8 mouse cellular contexts compared by ENCODE assay signal in genomic region chr4:129461183-129461960, GRCm38 (mm10). TPM values are rescaled to one million over a fixed set of nuclear protein-coding genes. Genes with fewer than 3 reads are reported as not detected.
A peak's percentile ranks its signal among the peaks of the same experiment; 100 is the strongest.
DNase-seq lines count a peak whose midpoint lies in the region; ATAC-seq and TF ChIP-seq lines count a peak whose summit lies in the region.

Gene Bsdc1, plus strand, starts transcription at chr4:129461581.

- TF ChIP-seq EP300 in CH12.LX (IDR thresholded peaks at IDR 0.05; ENCODE audit: low read length): no peak

- H3K9me3 ChIP-seq in CH12.LX (replicated peaks; ENCODE audit: low read length): no peaks in the 10 kb centered on the region
- no peaks in the 10 kb centered on the region for H3K9me3 ChIP-seq in forebrain, embryonic 11.5 days (ENCODE audit: control insufficient read depth, low read length)
- H3K9me3 ChIP-seq in heart, embryonic 16.5 days (replicated peaks; ENCODE audit: control insufficient read depth, low read length): no peaks in the 10 kb centered on the region
- no peaks in the 10 kb centered on the region for H3K9me3 ChIP-seq in liver, embryonic 15.5 days (replicated peaks)
- no peaks in the 10 kb centered on the region for H3K9me3 ChIP-seq in neural tube, embryonic 12.5 days

- in situ Hi-C loops in CH12.LX (cut with MboI; ENCODE audit: low pct_ligation_motif_present, low pct_unique_long_range_greater_than_20kb, low sequenced_read_pairs): no loop called here

- peak; percentile 100 for DNase-seq in CH12.LX (ENCODE audit: extremely low read depth)
- DNase-seq in c-Kit-positive CD71-positive TER-119-negative erythroid progenitor cells, embryonic 14.5 days (ENCODE audit: low read depth): peak; percentile 100
- peak; percentile 100 for DNase-seq in forebrain, embryonic 11.5 days (ENCODE audit: low spot score)
- DNase-seq in kidney, postnatal 36 days: peak; percentile 100
- peak; percentile 100 for DNase-seq in telencephalon, adult 2 months (ENCODE audit: low read depth, low spot score)

- peak within 1 kb of the TSS; percentile 74 to 92 (median 81) for H3K4me3 ChIP-seq in CH12.LX (replicated peaks in 1 of 3; ENCODE audit: low read depth in 2 of 3, low read length in 2 of 3, poor library complexity in 1 of 3)
- H3K4me3 ChIP-seq in forebrain, embryonic 11.5 days (ENCODE audit: low read depth, low read length): peak within 1 kb of the TSS; percentile 93
- H3K4me3 ChIP-seq in heart, embryonic 16.5 days (ENCODE audit: low read length): peak within 1 kb of the TSS; percentile 95
- H3K4me3 ChIP-seq in liver, embryonic 15.5 days (replicated peaks): peak within 1 kb of the TSS; percentile 95
- peak within 1 kb of the TSS; percentile 91 for H3K4me3 ChIP-seq in neural tube, embryonic 12.5 days

- peak; percentile 99 for ATAC-seq in forebrain, embryonic 11.5 days (replicated peaks; ENCODE audit: low FRiP score)
- ATAC-seq in heart, embryonic 16.5 days (replicated peaks; ENCODE audit: extremely low read depth, insufficient read depth, low FRiP score): peak; percentile 98
- ATAC-seq in liver, embryonic 15.5 days (ENCODE audit: insufficient read depth): peak; percentile 91
- peak; percentile 99 for ATAC-seq in neural tube, embryonic 12.5 days (ENCODE audit: low FRiP score, low read depth)

- TF ChIP-seq RAD21 in CH12.LX (IDR thresholded peaks at IDR 0.05; ENCODE audit: low read depth, low read length): no peak

- H3K9ac ChIP-seq in CH12.LX (ENCODE audit: insufficient read depth, low read depth): peak within 1 kb of the TSS; percentile 91
- H3K9ac ChIP-seq in forebrain, embryonic 11.5 days (ENCODE audit: low read length): peak within 1 kb of the TSS; percentile 75
- H3K9ac ChIP-seq in heart, embryonic 16.5 days (ENCODE audit: low read length): peak within 1 kb of the TSS; percentile 90
- H3K9ac ChIP-seq in liver, embryonic 15.5 days: peak within 1 kb of the TSS; percentile 95
- H3K9ac ChIP-seq in neural tube, embryonic 12.5 days: peak within 1 kb of the TSS; percentile 79

- peaks cover 3 to 35% of the 10 kb centered on the region in 2 experiments for H3K4me1 ChIP-seq in CH12.LX (ENCODE audit: control insufficient read depth in 1 of 2, insufficient read depth in 2 of 2)
- H3K4me1 ChIP-seq in forebrain, embryonic 11.5 days (replicated peaks; ENCODE audit: control insufficient read depth, insufficient read depth, low read length): peaks cover 6% of the 10 kb centered on the region
- peaks cover 10% of the 10 kb centered on the region for H3K4me1 ChIP-seq in heart, embryonic 16.5 days (ENCODE audit: control insufficient read depth, insufficient read depth, low read length)
- H3K4me1 ChIP-seq in liver, embryonic 15.5 days (replicated peaks): peaks cover 47% of the 10 kb centered on the region
- peaks cover 16% of the 10 kb centered on the region for H3K4me1 ChIP-seq in neural tube, embryonic 12.5 days

- peaks cover 18 to 35% of the 10 kb centered on the region in 2 experiments for H3K36me3 ChIP-seq in CH12.LX (replicated peaks in 1 of 2; ENCODE audit: control insufficient read depth in 1 of 2, insufficient read depth in 1 of 2, low read length in 1 of 2)
- H3K36me3 ChIP-seq in forebrain, embryonic 11.5 days (ENCODE audit: control insufficient read depth, insufficient read depth, low read length): no peaks in the 10 kb centered on the region
- peaks cover 14% of the 10 kb centered on the region for H3K36me3 ChIP-seq in heart, embryonic 16.5 days (ENCODE audit: control insufficient read depth, insufficient read depth)
- peaks cover 21% of the 10 kb centered on the region for H3K36me3 ChIP-seq in liver, embryonic 15.5 days (replicated peaks)
- peaks cover 24% of the 10 kb centered on the region for H3K36me3 ChIP-seq in neural tube, embryonic 12.5 days

- WGBS in forebrain, embryonic 11.5 days: under 1% methylated on average over 46 of the region's 46 CpGs
- WGBS in heart, embryonic 16.5 days: under 1% methylated on average over 46 of the region's 46 CpGs
- WGBS in liver, embryonic 15.5 days (ENCODE audit: insufficient replicate concordance): under 1% methylated on average over 46 of the region's 46 CpGs
- WGBS in neural tube, embryonic 12.5 days: under 1% methylated on average over 46 of the region's 46 CpGs

- dilution Hi-C loops in CH12.LX (cut with MboI; ENCODE audit: extremely low pct_ligation_motif_present, extremely low pct_unique_long_range_greater_than_20kb, low sequenced_read_pairs): no loop called here

- H3K79me2 ChIP-seq in CH12.LX (replicated peaks; ENCODE audit: control insufficient read depth, extremely low read depth, insufficient read depth, poor library complexity, severe bottlenecking): peaks cover 5% of the 10 kb centered on the region

- TF ChIP-seq CTCF in CH12.LX (conservative IDR thresholded peaks at IDR 0.05 in 1 of 2, IDR thresholded peaks at IDR 0.05 in 1 of 2; ENCODE audit: low read depth in 2 of 2, low read length in 2 of 2): no peak

- H3K27me3 ChIP-seq in CH12.LX (replicated peaks): no peaks in the 10 kb centered on the region
- no peaks in the 10 kb centered on the region for H3K27me3 ChIP-seq in forebrain, embryonic 11.5 days (ENCODE audit: control insufficient read depth, insufficient read depth, low read length)
- H3K27me3 ChIP-seq in heart, embryonic 16.5 days (ENCODE audit: control insufficient read depth, insufficient read depth, low read length): no peaks in the 10 kb centered on the region
- H3K27me3 ChIP-seq in liver, embryonic 15.5 days: no peaks in the 10 kb centered on the region
- H3K27me3 ChIP-seq in neural tube, embryonic 12.5 days (replicated peaks): no peaks in the 10 kb centered on the region

- peak within 1 kb of the TSS; percentile 78 for H3K27ac ChIP-seq in CH12.LX (ENCODE audit: insufficient read depth, low read depth)
- peak within 1 kb of the TSS; percentile 81 for H3K27ac ChIP-seq in forebrain, embryonic 11.5 days (ENCODE audit: low read depth, low read length)
- H3K27ac ChIP-seq in heart, embryonic 16.5 days (ENCODE audit: low read length): peak within 1 kb of the TSS; percentile 94
- H3K27ac ChIP-seq in liver, embryonic 15.5 days (replicated peaks): peak within 1 kb of the TSS; percentile 100
- peak within 1 kb of the TSS; percentile 79 for H3K27ac ChIP-seq in neural tube, embryonic 12.5 days

- peak; percentile 74 for TF ChIP-seq POLR2A in CH12.LX (IDR thresholded peaks at IDR 0.05; ENCODE audit: low read depth, low read length)

- peak within 1 kb of the TSS; percentile 99 for H3K4me2 ChIP-seq in CH12.LX (ENCODE audit: insufficient read depth, low read depth, poor library complexity, severe bottlenecking)
- peak within 1 kb of the TSS; percentile 81 for H3K4me2 ChIP-seq in forebrain, embryonic 11.5 days (ENCODE audit: low read depth, low read length, severe bottlenecking)
- peak within 1 kb of the TSS; percentile 89 for H3K4me2 ChIP-seq in heart, embryonic 16.5 days (ENCODE audit: low read depth, low read length)
- peak within 1 kb of the TSS; percentile 88 for H3K4me2 ChIP-seq in liver, embryonic 15.5 days
- peak within 1 kb of the TSS; percentile 78 for H3K4me2 ChIP-seq in neural tube, embryonic 12.5 days (replicated peaks)

TF ChIP-seq in CH12.LX, 34 proteins besides CTCF, POLR2A, EP300 and RAD21 (continues in another document):
- peak; percentile 82 for TF ChIP-seq HCFC1 (IDR thresholded peaks at IDR 0.05; ENCODE audit: low read depth, low read length)
- no peak for TF ChIP-seq CHD1 (IDR thresholded peaks at IDR 0.05; ENCODE audit: low read depth, low read length)
- TF ChIP-seq BHLHE40 (IDR thresholded peaks at IDR 0.05; ENCODE audit: low read depth, low read length): no peak; the same call in 1 of the 2 replicates
- TF ChIP-seq KAT2A (IDR thresholded peaks at IDR 0.05; ENCODE audit: insufficient replicate concordance, low read length): no peak
- no peak for TF ChIP-seq MAFK (IDR thresholded peaks at IDR 0.05; ENCODE audit: insufficient replicate concordance, low read length)
- TF ChIP-seq MYC (IDR thresholded peaks at IDR 0.05; ENCODE audit: low read depth, low read length): no peak
- no peak for TF ChIP-seq MAX (IDR thresholded peaks at IDR 0.05; ENCODE audit: low read length)
- TF ChIP-seq MAZ (IDR thresholded peaks at IDR 0.05; ENCODE audit: low read depth, low read length): peak; percentile 76
- TF ChIP-seq MXI1 (IDR thresholded peaks at IDR 0.05; ENCODE audit: low read depth, low read length): no peak; the same call in 1 of the 2 replicates
- TF ChIP-seq ZMIZ1 (IDR thresholded peaks at IDR 0.05; ENCODE audit: low read depth, low read length): peak; percentile 35; the same call in 1 of the 2 replicates
- TF ChIP-seq ZKSCAN1 (IDR thresholded peaks at IDR 0.05; ENCODE audit: borderline replicate concordance, low read depth, low read length): no peak
- no peak for TF ChIP-seq TBP (conservative IDR thresholded peaks at IDR 0.05; ENCODE audit: low read depth, low read length)
- no peak for TF ChIP-seq ETS1 (conservative IDR thresholded peaks at IDR 0.05; ENCODE audit: low read depth, low read length)
- TF ChIP-seq IRF4 (IDR thresholded peaks at IDR 0.05; ENCODE audit: low read depth, low read length): peak; percentile 69; the same call in 1 of the 2 replicates
- peak; percentile 90 for TF ChIP-seq ELF1 (IDR thresholded peaks at IDR 0.05; ENCODE audit: low read depth, low read length)
- TF ChIP-seq GABPA (IDR thresholded peaks at IDR 0.05; ENCODE audit: insufficient replicate concordance, low read depth, low read length): no peak
- TF ChIP-seq NRF1 (IDR thresholded peaks at IDR 0.05; ENCODE audit: low read depth, low read length): peak; percentile 42
- no peak for TF ChIP-seq USF1 (IDR thresholded peaks at IDR 0.05; ENCODE audit: low read depth, low read length)
- no peak for TF ChIP-seq UBTF (IDR thresholded peaks at IDR 0.05; ENCODE audit: low read depth, low read length)
- no peak for TF ChIP-seq USF2 (conservative IDR thresholded peaks at IDR 0.05; ENCODE audit: low read depth, low read length)
- peak; percentile 50; the same call in 1 of the 2 replicates for TF ChIP-seq TCF12 (IDR thresholded peaks at IDR 0.05; ENCODE audit: low read depth, low read length)
- TF ChIP-seq E2F4 (IDR thresholded peaks at IDR 0.05; ENCODE audit: insufficient replicate concordance, low read depth, low read length): peak; percentile 58; the same call in 1 of the 2 replicates
- peak; percentile 50 for TF ChIP-seq SIN3A (IDR thresholded peaks at IDR 0.05; ENCODE audit: low read length)
- TF ChIP-seq ZC3H11A (IDR thresholded peaks at IDR 0.05; ENCODE audit: low read depth, low read length): no peak

RNA-seq across cellular contexts. Expression of gene Bsdc1, which starts in this region (rescaled TPM):
- total RNA-seq in CH12.LX (2012; rRNA removed) (20.2 and 20.4 TPM in 2 replicates), CH12.LX (2014; rRNA removed) (19.3 and 20.6 TPM in 2 replicates)
- polyA plus RNA-seq in CH12.LX (2012; ENCODE audit: insufficient read length, low read depth): 16.1 and 27.2 TPM in 2 replicates
- polyA plus RNA-seq in forebrain, embryonic 11.5 days (2014; fragmentation: Nextera tagmentation; extraction: Ambion mirVana): 24.9 and 25.3 TPM in 2 replicates
- polyA plus RNA-seq in heart, embryonic 16.5 days (2015; fragmentation: Nextera tagmentation; extraction: Ambion mirVana): 25.0 and 26.2 TPM in 2 replicates
- 71.8 and 82.6 TPM in 2 replicates for polyA plus RNA-seq in liver, embryonic 15.5 days (2015; fragmentation: Nextera tagmentation; extraction: Ambion mirVana)
- polyA plus RNA-seq in neural tube, embryonic 12.5 days (2016; fragmentation: Nextera tagmentation; extraction: Ambion mirVana): 31.9 and 33.1 TPM in 2 replicates

Comparison
In these comparisons a context has a peak if more than half of its experiments do, and no peak if none do; other contexts are left out.
1. Peak in every context shown above with its lines: DNase-seq, ATAC-seq, H3K4me3 ChIP-seq and H3K27ac ChIP-seq.